ENCODE assay signal across 11 mouse cellular contexts in genomic region chr11:88607725-88608383, GRCm38 (mm10).
A peak's percentile ranks its signal among the peaks of the same experiment; 100 is the strongest.
DNase-seq lines count a peak whose midpoint lies in the region; ATAC-seq and TF ChIP-seq lines count a peak whose summit lies in the region.
"Had no signal": no experiment of that assay in that cellular context is flagged by ENCODE, and none has a peak within 500 bp of the region (broad histone marks: within the 10 kb centered on the region; RNA-seq: fewer than 3 reads in every experiment).

No protein-coding gene starts in this region.

- H3K27ac ChIP-seq in kidney, adult 2 months (ENCODE audit: insufficient read depth, low read depth, low read length): no peak overlapping the region
- H3K27ac ChIP-seq in hindbrain, postnatal 0 days: peak overlapping the region; percentile 43; the same call in 1 of the 2 replicates
- H3K27ac ChIP-seq: kidney, postnatal 0 days; neural tube, embryonic 12.5 days had no signal

- H3K4me3 ChIP-seq in kidney, adult 2 months (ENCODE audit: insufficient read depth, low read depth, low read length): no peak overlapping the region
- peak overlapping the region; percentile 48; the same call in 1 of the 2 replicates for H3K4me3 ChIP-seq in G1E (ENCODE audit: low read depth, low read length)
- H3K4me3 ChIP-seq in hindbrain, postnatal 0 days (ENCODE audit: low read length): no peak overlapping the region
- H3K4me3 ChIP-seq: neural tube, embryonic 12.5 days had no signal

- DNase-seq in kidney, adult 2 months: peak; percentile 30
- DNase-seq in kidney, adult 18-20 months: no peak
- DNase-seq in G1E (ENCODE audit: low spot score): no peak
- DNase-seq in brain, embryonic 14.5 days (ENCODE audit: low read depth): peak; percentile 92
- peak; percentile 84 for DNase-seq in hindbrain, postnatal 0 days (ENCODE audit: low spot score)
- DNase-seq in spleen, postnatal 10 days (ENCODE audit: low spot score in 2 of 2): no peak
- no peak for DNase-seq in MN1 (ENCODE audit: low spot score)
- DNase-seq: spleen, adult 18-20 months had no signal

- no peaks in the 10 kb centered on the region for H3K9me3 ChIP-seq in G1E (replicated peaks)
- no peaks in the 10 kb centered on the region for H3K9me3 ChIP-seq in hindbrain, postnatal 0 days (ENCODE audit: low read length)
- H3K9me3 ChIP-seq: neural tube, embryonic 12.5 days had no signal

- ATAC-seq in G1E (ENCODE audit: extremely low read depth, insufficient number of reproducible peaks, low FRiP score, poor library complexity, severe bottlenecking): no peak
- ATAC-seq in hindbrain, postnatal 0 days: peak; percentile 88
- ATAC-seq in megakaryocyte progenitor cell, adult 5-6 weeks (replicated peaks; ENCODE audit: poor library complexity): no peak

- peaks cover 51% of the 10 kb centered on the region for H3K4me1 ChIP-seq in kidney, adult 2 months (ENCODE audit: control insufficient read depth, insufficient read depth, low read length)
- H3K4me1 ChIP-seq in G1E (ENCODE audit: insufficient read depth, low read depth, low read length): peaks cover 96% of the 10 kb centered on the region
- H3K4me1 ChIP-seq in hindbrain, postnatal 0 days (ENCODE audit: insufficient read depth, low read length): peaks cover 10% of the 10 kb centered on the region

- no peak overlapping the region for H3K4me2 ChIP-seq in hindbrain, postnatal 0 days (ENCODE audit: low read depth, low read length)
- H3K4me2 ChIP-seq: neural tube, embryonic 12.5 days had no signal

- no peak for TF ChIP-seq POLR2A in kidney, adult 2 months (IDR thresholded peaks at IDR 0.05; ENCODE audit: low read depth, low read length)
- no peak for TF ChIP-seq POLR2A in brain, embryonic 14.5 days (IDR thresholded peaks at IDR 0.05; ENCODE audit: borderline replicate concordance, extremely low read depth, insufficient read depth, insufficient read length, poor library complexity, severe bottlenecking)

- WGBS in kidney, adult 2 months: 74% methylated on average over 12 of the region's 12 CpGs
- WGBS in hindbrain, postnatal 0 days: 47% methylated on average over 12 of the region's 12 CpGs

- no peaks in the 10 kb centered on the region for H3K27me3 ChIP-seq in kidney, adult 2 months (replicated peaks; ENCODE audit: control insufficient read depth, insufficient read depth, low read length)
- no peaks in the 10 kb centered on the region for H3K27me3 ChIP-seq in G1E (ENCODE audit: insufficient read depth, low read length)
- no peaks in the 10 kb centered on the region for H3K27me3 ChIP-seq in hindbrain, postnatal 0 days (ENCODE audit: insufficient read depth, low read length)
- H3K27me3 ChIP-seq: neural tube, embryonic 12.5 days had no signal

- no peak overlapping the region for H3K9ac ChIP-seq in hindbrain, postnatal 0 days (replicated peaks; ENCODE audit: low read length)
- H3K9ac ChIP-seq: neural tube, embryonic 12.5 days had no signal

- no peaks in the 10 kb centered on the region for H3K36me3 ChIP-seq in kidney, adult 2 months (ENCODE audit: control insufficient read depth, insufficient read depth, low read length)
- H3K36me3 ChIP-seq in G1E (replicated peaks): peaks cover 62% of the 10 kb centered on the region
- no peaks in the 10 kb centered on the region for H3K36me3 ChIP-seq in hindbrain, postnatal 0 days (ENCODE audit: insufficient read depth, low read length)

- TF ChIP-seq CTCF in kidney, adult 2 months (conservative IDR thresholded peaks at IDR 0.05; ENCODE audit: insufficient read depth, insufficient read length, low read depth, low read length): no peak
- no peak for TF ChIP-seq CTCF in G1E (IDR thresholded peaks at IDR 0.05; ENCODE audit: low read depth, low read length)
- TF ChIP-seq CTCF in brain, embryonic 14.5 days (IDR thresholded peaks at IDR 0.05; ENCODE audit: borderline replicate concordance, extremely low read depth, insufficient read depth, insufficient read length): no peak
- TF ChIP-seq CTCF in hindbrain, postnatal 0 days (IDR thresholded peaks at IDR 0.05; ENCODE audit: low read depth): no peak

Comparison
In these comparisons a context has a peak if more than half of its experiments do, and no peak if none do; other contexts are left out.
1. DNase-seq: peak in kidney, adult 2 months (single experiment), brain, embryonic 14.5 days (single experiment) and hindbrain, postnatal 0 days (single experiment); none in kidney, adult 18-20 months (single experiment), G1E (single experiment), spleen, postnatal 10 days (0 of 2) and MN1 (single experiment).